Mouse (Mus musculus): ENCODE data around the gene Gtf2h4.

- no peak for TF ChIP-seq CTCF (IDR thresholded peaks at IDR 0.05; ENCODE audit: low read depth)
- TF ChIP-seq EP300 (IDR thresholded peaks at IDR 0.05; ENCODE audit: low read depth): no peak
Observed at GRCm38 (mm10) chr17:35700371-35700961, 26.9 kb upstream of the Gtf2h4 start.

Measured in heart, postnatal 0 days (tissue).